Mouse (Mus musculus) megakaryocyte, embryonic 14.5 days (primary cell): ENCODE data around the gene Kctd21. TPM values are rescaled to one million over a fixed set of nuclear protein-coding genes. Genes with fewer than 3 reads are reported as not detected.

Source experiments
- H3K27me3 ChIP-seq: replicated peaks from 2 replicates; pipeline ENCODE3; 2012; ENCODE audit warnings: inconsistent platforms
- H3K36me3 ChIP-seq: replicated peaks from 2 replicates; pipeline ENCODE3; 2012; ENCODE audit warnings: low read length, inconsistent platforms, mixed read lengths
- H3K4me1 ChIP-seq: 2 replicates; pipeline ENCODE4 v1.6.1; 2012; ENCODE audit warnings: inconsistent platforms
- H3K4me3 ChIP-seq: replicated peaks from 2 replicates; pipeline ENCODE3; 2012; ENCODE audit warnings: moderate library complexity, mild to moderate bottlenecking, inconsistent platforms
- H3K9me3 ChIP-seq: 2 replicates; pipeline ENCODE4 v1.6.1; 2012; ENCODE audit warnings: inconsistent platforms
- FLI1 ChIP-seq: IDR thresholded peaks from 2 replicates; pipeline ENCODE4 v1.6.1; 2012; ENCODE audit warnings: low read length, inconsistent platforms, mixed read lengths
- GATA1 ChIP-seq: IDR thresholded peaks from 3 replicates; pipeline ENCODE4 v1.6.1; 2012; ENCODE audit warnings: mixed read lengths, low read length, inconsistent platforms, borderline replicate concordance
- polyA plus RNA-seq: library from polyadenylated mRNA; stranded (reverse); fragments of >175 nt; gene quantifications from 2 replicates; pipeline ENCODE4 v1.2.3, GENCODE M21; 2012; ENCODE audit warnings: low replicate concordance; ENCODE audit not compliant: insufficient read depth

Kctd21 gene
- polyA plus RNA-seq, 1 experiment: 0.70 TPM

DNA sequence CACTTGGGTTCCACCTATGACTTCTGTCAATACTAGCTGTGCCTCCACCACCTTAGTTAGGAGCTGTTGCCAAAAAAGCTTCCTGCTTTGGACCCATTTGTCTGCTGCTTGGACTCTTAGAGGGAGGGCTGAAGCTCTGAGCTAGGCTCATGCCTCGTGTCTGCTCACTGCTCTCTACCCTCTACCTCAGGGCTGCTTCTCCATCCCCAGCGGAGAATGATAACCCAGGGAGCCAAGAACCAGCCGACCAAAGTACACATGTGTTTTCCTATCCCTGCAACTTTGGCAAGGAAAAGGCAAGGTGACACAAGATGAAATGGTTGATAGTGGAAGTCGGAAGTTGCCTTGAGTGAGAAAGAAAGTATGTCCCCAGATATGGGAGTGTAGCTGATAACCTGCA, 26.9 kb upstream of the Kctd21 start:
- Histone ChIP-seq H3K4me1 (peaks cover 29% of the 10 kb centered on the region), H3K4me3 (no peak overlapping the region), H3K9me3 (peaks cover 5% of the 10 kb centered on the region), H3K36me3 (peaks cover 100% of the 10 kb centered on the region), H3K27me3 (no peaks in the 10 kb centered on the region)
- TF ChIP-seq FLI1: no peak

DNA sequence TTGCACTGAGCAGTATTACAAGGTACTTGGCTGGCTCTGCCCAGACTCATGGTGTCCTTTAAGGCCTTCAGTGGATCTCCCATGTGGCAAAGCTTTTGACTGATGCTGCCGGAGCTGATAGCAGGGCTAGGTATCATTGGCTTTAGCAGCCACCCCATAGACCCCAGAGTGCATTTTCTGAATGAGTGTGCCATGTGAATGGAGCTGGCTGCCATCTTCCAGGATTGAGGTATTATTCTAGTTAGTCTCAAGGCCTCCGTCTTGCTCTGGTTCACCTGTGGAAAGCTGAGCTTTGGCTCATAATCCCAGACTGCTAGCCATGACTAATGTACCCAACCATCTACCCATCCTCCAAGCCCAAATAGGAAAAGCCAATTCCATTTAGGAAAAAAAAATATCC, 25.3 kb upstream of the Kctd21 start:
- Histone ChIP-seq H3K4me1 (peaks cover 41% of the 10 kb centered on the region), H3K27me3 (no peaks in the 10 kb centered on the region), H3K4me3 (no peak overlapping the region), H3K9me3 (peaks cover 5% of the 10 kb centered on the region), H3K36me3 (peaks cover 100% of the 10 kb centered on the region)
- no peak for TF ChIP-seq GATA1
- no peak for TF ChIP-seq FLI1

DNA sequence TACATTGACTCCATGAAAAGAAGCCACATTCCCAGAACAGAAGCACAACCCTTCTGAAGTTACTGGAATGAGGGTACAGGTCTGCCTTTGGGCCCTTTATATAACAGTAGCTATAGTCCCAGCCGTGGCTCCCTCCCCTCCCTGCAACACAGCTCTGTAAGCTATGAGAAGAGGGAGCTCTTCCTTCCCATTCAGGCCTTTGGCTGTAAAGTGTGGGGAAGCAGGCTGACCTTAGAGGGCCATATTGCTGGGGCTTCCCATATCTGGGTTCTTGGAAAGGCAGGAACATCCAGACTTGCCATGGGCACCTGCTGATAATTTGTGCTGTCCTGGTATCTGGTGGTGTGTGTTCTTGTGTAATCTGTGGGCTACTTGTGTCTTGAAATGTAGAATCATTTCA, 24.6 kb upstream of the Kctd21 start:
- Histone ChIP-seq H3K36me3 (peaks cover 99% of the 10 kb centered on the region), H3K4me3 (no peak overlapping the region), H3K9me3 (peaks cover 5% of the 10 kb centered on the region), H3K27me3 (no peaks in the 10 kb centered on the region), H3K4me1 (peaks cover 41% of the 10 kb centered on the region)
- TF ChIP-seq GATA1 (no peak), FLI1 (no peak)

DNA sequence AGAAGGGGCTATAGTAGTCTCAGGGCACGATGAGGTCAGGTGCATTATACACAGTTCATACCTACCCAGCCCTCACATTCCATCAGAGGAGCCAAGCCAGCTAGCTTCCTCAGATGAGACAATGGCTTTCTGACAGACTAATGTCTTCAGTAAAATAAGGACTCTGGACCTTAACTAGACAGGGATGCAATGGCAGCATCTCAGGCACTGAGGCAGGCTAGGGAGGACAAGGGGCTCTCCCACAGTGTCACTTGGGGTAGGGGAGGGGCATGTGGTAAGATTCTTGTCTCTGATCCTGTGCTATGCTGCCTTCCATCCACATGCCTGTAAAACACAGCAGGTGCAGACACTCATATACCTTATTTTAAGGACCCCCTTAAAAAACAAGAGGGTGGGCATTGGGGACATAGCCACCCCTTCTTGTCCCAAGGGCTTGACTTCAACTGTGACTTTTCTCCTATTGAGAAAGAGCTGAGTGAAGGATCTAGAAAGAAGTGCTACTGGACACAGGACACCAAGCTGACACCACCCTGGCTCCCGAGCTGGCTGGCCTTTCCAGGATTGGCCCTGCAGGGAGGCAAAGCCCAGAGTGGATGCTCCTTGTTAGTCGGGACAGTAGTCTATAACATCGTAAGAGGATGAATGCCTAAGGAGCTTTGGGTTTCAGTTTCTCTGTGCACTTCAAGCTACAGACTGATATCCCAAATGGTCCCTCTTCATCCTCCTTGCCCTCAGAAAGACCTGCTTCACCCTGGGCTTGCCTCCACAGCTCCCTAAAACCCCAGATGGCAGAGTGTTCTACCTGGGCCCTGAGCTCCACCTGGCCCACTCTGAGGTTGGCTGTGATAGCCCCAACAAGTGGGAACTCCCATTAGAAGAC, 22.4 kb upstream of the Kctd21 start:
- TF ChIP-seq GATA1: no peak
- TF ChIP-seq FLI1: no peak
- Histone ChIP-seq H3K4me1 (peaks cover 40% of the 10 kb centered on the region), H3K27me3 (peaks cover 4% of the 10 kb centered on the region), H3K4me3 (no peak overlapping the region), H3K36me3 (peaks cover 98% of the 10 kb centered on the region), H3K9me3 (peaks cover 5% of the 10 kb centered on the region)

DNA sequence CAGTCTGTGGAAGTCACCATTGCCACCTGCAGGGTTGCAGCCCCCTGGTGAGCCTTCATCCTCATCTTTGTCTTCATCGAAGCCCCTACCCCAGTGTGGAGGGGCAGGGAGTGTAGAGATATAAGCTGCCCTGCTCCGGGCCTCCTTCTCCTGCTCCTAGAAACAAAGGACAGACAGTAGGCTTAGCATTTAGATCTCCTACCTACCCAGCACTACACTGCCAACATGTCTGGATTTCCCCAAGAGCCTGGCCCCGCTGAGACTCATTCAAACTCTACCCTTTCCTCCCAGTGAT, 21.8 kb upstream of the Kctd21 start:
- H3K9me3 ChIP-seq: peaks cover 5% of the 10 kb centered on the region
- H3K4me1 ChIP-seq: peaks cover 35% of the 10 kb centered on the region
- no peak for TF ChIP-seq GATA1
- TF ChIP-seq FLI1: no peak
- H3K4me3 ChIP-seq: no peak overlapping the region
- H3K36me3 ChIP-seq: peaks cover 95% of the 10 kb centered on the region
- H3K27me3 ChIP-seq: peaks cover 10% of the 10 kb centered on the region

DNA sequence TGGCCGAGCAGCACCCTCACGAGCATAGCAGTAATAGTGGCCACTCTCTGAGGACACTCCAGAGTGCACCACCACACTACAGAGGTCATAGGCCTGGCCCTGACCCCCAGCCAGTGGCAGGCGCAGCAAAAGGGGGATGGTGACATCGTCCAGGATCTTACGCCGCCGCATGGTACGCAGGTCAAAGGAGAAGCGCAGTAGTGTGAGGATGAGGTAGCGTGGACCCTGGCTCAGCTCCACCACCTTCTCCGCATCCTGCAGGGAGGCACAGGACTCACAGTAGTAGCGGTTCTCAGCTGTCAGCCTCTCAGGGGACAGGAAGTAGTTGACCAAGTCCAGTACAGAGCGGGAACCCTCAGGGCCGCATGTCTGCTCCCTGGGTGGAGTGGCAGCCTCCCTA, 20.5 kb upstream of the Kctd21 start:
- Histone ChIP-seq H3K27me3 (peaks cover 19% of the 10 kb centered on the region), H3K4me1 (peaks cover 30% of the 10 kb centered on the region), H3K9me3 (peaks cover 5% of the 10 kb centered on the region), H3K4me3 (no peak overlapping the region), H3K36me3 (peaks cover 82% of the 10 kb centered on the region)
- no peak for TF ChIP-seq GATA1
- TF ChIP-seq FLI1: no peak

DNA sequence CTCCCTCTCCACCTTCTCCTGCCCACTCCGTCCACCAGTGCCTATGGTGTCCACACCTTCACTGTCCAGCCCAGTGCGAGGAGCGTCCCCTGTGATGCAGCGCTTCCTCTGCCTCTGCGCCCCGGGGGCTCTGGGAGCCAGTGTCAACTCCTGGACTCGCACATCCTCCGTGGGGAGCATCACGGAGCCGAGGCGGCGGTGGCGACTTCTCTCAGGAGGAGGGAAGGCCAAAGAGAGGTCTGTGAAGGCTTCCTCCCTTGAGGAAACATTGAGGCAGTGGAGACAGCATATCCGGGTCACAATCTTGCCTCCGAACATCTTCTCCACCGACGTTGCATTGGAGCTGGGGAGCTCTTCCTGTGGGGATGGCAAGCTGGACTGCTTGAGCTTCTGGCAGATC, 19.9 kb upstream of the Kctd21 start:
- no peak overlapping the region for H3K4me3 ChIP-seq
- H3K9me3 ChIP-seq: peaks cover 6% of the 10 kb centered on the region
- H3K4me1 ChIP-seq: peaks cover 32% of the 10 kb centered on the region
- H3K36me3 ChIP-seq: peaks cover 76% of the 10 kb centered on the region
- no peak for TF ChIP-seq GATA1
- no peak for TF ChIP-seq FLI1
- peaks cover 24% of the 10 kb centered on the region for H3K27me3 ChIP-seq

DNA sequence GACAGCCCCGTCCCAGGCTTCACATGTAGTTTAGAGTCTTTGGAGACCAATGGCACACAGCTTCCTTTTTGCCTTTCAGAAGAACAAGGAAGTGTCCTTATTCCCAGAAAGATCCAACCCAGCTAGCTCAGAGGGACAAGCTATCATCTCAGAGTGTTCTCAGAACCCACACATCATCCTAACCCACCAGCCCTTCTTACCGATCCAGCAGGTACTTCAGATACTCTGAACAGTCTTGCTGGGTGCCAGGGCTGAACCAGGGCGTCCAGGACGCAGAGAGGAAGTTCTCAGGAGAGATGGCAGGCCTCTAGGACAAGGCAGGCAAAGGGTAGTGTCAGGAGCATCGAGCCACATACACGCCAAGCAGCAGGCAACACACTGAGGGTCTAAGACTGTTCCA, 19.3 kb upstream of the Kctd21 start:
- Histone ChIP-seq H3K27me3 (peaks cover 30% of the 10 kb centered on the region), H3K4me3 (no peak overlapping the region), H3K9me3 (peaks cover 9% of the 10 kb centered on the region), H3K36me3 (peaks cover 70% of the 10 kb centered on the region), H3K4me1 (peaks cover 34% of the 10 kb centered on the region)
- TF ChIP-seq FLI1: no peak
- no peak for TF ChIP-seq GATA1

DNA sequence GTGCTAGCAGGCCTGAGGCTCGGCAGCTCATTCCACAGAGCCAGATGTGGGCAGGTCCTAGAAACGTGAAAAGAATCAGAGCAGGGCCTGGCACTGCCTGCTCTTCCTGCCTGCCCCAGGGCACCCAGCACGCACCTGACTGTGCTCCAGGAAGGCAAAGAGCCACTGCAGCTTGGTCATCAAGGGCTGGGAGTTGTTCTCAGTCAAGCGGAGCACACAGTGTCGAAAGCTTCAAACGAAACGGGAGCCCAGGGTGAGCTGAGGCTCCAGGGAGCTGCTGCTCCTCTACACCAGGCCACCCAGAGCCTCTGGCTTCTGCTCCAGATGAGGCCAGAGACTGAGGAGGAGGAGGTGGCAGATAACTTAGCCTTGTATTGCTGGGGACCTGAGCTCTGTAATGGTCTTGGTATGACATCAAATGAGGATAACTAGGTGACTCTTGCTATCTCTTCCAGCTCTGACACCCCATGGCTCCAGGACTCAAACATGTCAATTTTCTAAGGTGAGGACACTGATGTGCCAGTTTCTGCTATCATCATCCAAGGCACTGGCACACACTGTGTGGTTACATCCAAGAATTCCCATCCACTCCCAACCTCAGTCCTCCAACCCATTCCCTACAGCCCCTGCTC, 18.6 kb upstream of the Kctd21 start:
- Histone ChIP-seq H3K9me3 (peaks cover 5% of the 10 kb centered on the region), H3K36me3 (peaks cover 63% of the 10 kb centered on the region), H3K4me1 (peaks cover 34% of the 10 kb centered on the region), H3K27me3 (peaks cover 33% of the 10 kb centered on the region), H3K4me3 (no peak overlapping the region)
- TF ChIP-seq GATA1 (no peak), FLI1 (no peak)

DNA sequence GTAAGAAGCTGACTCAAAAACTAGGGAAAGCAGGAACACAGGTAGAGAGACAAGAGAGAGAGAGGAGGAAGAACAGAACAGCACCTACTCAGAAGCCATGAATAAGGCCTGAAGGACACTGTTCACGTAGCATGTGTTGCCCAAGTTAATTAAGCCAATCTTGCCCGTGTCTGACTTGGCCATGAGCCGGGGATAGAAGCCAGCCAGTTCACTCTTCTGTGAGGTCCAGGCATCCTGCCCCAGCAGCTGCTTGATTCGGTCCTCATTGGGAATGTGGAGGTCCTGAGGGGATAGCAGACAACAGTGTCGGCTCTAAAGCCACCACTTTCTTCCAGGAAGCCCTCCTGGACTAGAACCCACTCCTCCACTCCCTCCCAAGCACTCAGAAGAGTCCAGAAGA, 17.5 kb upstream of the Kctd21 start:
- H3K4me1 ChIP-seq: peaks cover 33% of the 10 kb centered on the region
- H3K27me3 ChIP-seq: peaks cover 43% of the 10 kb centered on the region
- TF ChIP-seq GATA1 (no peak), FLI1 (no peak)
- H3K36me3 ChIP-seq: peaks cover 52% of the 10 kb centered on the region
- 0 out of 2 replicates have a peak, but pooled peaks cover 3% of the 10 kb centered on the region for H3K9me3 ChIP-seq
- H3K4me3 ChIP-seq: no peak overlapping the region
